Mouse (Mus musculus) intestine, embryonic 15.5 days (tissue): ENCODE results near the gene Slc17a4. TPM values are rescaled to one million over a fixed set of nuclear protein-coding genes. Genes with fewer than 3 reads are reported as not detected.

Experiments used
- ATAC-seq: fragments of 200-750 bp; cut with Nextera tagmentation; 2 replicates; pipeline ENCODE4 v1.8.0; 2017; ENCODE audit warnings: moderate TSS enrichment, moderate library complexity
- H3K27ac ChIP-seq: fragments of 300-500 bp; sonication (generic); 2 replicates; pipeline ENCODE4 v1.5.1; 2015; ENCODE audit warnings: mild to moderate bottlenecking, inconsistent platforms
- H3K27me3 ChIP-seq: fragments of 300-500 bp; sonication (generic); replicated peaks from 2 replicates; pipeline ENCODE4 v1.6.1; 2015; ENCODE audit warnings: inconsistent platforms
- H3K36me3 ChIP-seq: fragments of 300-500 bp; sonication (generic); 2 replicates; pipeline ENCODE4 v1.6.1; 2015; ENCODE audit warnings: inconsistent platforms
- H3K4me1 ChIP-seq: fragments of 300-500 bp; sonication (generic); replicated peaks from 2 replicates; pipeline ENCODE4 v1.6.1; 2015; ENCODE audit warnings: inconsistent platforms
- H3K4me2 ChIP-seq: fragments of 300-500 bp; sonication (generic); replicated peaks from 2 replicates; pipeline ENCODE4 v1.6.1; 2015; ENCODE audit warnings: mild to moderate bottlenecking, inconsistent platforms
- H3K4me3 ChIP-seq: fragments of 300-500 bp; sonication (generic); replicated peaks from 2 replicates; pipeline ENCODE4 v1.5.1; 2015; ENCODE audit warnings: inconsistent platforms
- H3K9ac ChIP-seq: fragments of 300-500 bp; sonication (generic); 2 replicates; pipeline ENCODE4 v1.6.1; 2015; ENCODE audit warnings: inconsistent platforms
- H3K9me3 ChIP-seq: fragments of 300-500 bp; sonication (generic); 2 replicates; pipeline ENCODE4 v1.6.1; 2016; ENCODE audit warnings: inconsistent platforms
- WGBS: fragments of 180-500 bp; shearing (Covaris S2); methylation state at CpG from one replicate; pipeline ENCODE4 v1.1.7; 2015; 5-methylcytosine and 5-hydroxymethylcytosine counted together
- polyA plus RNA-seq: library from polyadenylated mRNA; unstranded; fragments of >200 nt; fragmentation: Nextera tagmentation; extraction: Ambion mirVana; gene quantifications from 2 replicates; pipeline ENCODE4 v1.2.1, GENCODE M21; 2015

Slc17a4 gene
- 17.0 and 19.6 TPM in 2 replicates for polyA plus RNA-seq

- Histone ChIP-seq H3K4me1 (peaks cover 12% of the 10 kb centered on the region; the same call in 1 of the 2 replicates), H3K27ac (peak within 1 kb of the TSS; percentile 84), H3K27me3 (no peaks in the 10 kb centered on the region), H3K9ac (no peak within 1 kb of the TSS), H3K4me3 (peak within 1 kb of the TSS; percentile 33), H3K36me3 (no peaks in the 10 kb centered on the region), H3K4me2 (peak within 1 kb of the TSS; percentile 44), H3K9me3 (no peaks in the 10 kb centered on the region)
- WGBS: 28% methylated on average over 9 of the region's 9 CpGs
- peak; percentile 83 for ATAC-seq
Observed at GRCm38 (mm10) chr13:23914376-23915167, at the start of gene Slc17a4. Slc17a4 (minus strand) TSS chr13:23915009.

GRCm38 (mm10) chr13:23959776-23960175 lies 45.0 kb upstream of the Slc17a4 start:
- no peak overlapping the region for H3K27ac ChIP-seq
- no peaks in the 10 kb centered on the region for H3K27me3 ChIP-seq
- 23% methylated on average over 2 of the region's 2 CpGs for WGBS
- H3K4me2 ChIP-seq: no peak overlapping the region
- H3K9me3 ChIP-seq: no peaks in the 10 kb centered on the region
- H3K36me3 ChIP-seq: no peaks in the 10 kb centered on the region
- no peak overlapping the region for H3K9ac ChIP-seq
- H3K4me1 ChIP-seq: no peaks in the 10 kb centered on the region
- no peak for ATAC-seq
- H3K4me3 ChIP-seq: no peak overlapping the region

DNA sequence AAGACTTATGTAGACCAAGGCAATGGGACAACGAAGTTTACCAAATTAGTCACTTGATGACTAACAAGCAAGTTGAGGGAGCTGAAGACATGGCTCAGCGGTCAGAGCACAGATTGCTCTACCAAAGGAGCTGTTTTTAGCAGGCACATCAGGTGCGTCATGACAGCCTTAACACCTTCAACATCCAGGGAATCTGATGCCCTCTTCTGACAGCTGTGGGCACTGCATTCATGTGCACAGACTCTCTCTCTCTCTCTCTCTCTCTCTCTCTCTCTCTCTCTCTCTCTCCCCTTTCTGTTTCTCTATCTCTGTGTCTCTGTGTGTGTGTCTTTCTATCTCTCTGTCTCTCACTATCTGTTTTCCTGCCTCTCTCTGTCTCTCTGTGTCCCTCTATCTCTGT lies 36.1 kb upstream of the Slc17a4 start:
- Histone ChIP-seq H3K9ac (no peak overlapping the region), H3K4me2 (no peak overlapping the region), H3K27me3 (no peaks in the 10 kb centered on the region), H3K4me1 (no peaks in the 10 kb centered on the region), H3K27ac (no peak overlapping the region), H3K36me3 (no peaks in the 10 kb centered on the region), H3K9me3 (no peaks in the 10 kb centered on the region), H3K4me3 (no peak overlapping the region)
- no peak for ATAC-seq
- 68% methylated on average over 3 of the region's 3 CpGs for WGBS

- Histone ChIP-seq H3K9me3 (no peaks in the 10 kb centered on the region), H3K4me2 (no peak overlapping the region), H3K4me1 (no peaks in the 10 kb centered on the region), H3K9ac (no peak overlapping the region), H3K27me3 (no peaks in the 10 kb centered on the region), H3K27ac (no peak overlapping the region), H3K36me3 (no peaks in the 10 kb centered on the region), H3K4me3 (no peak overlapping the region)
- 62% methylated on average over 14 of the region's 14 CpGs for WGBS
- ATAC-seq: no peak
Observed at GRCm38 (mm10) chr13:23949484-23950246, 34.9 kb upstream of the Slc17a4 start.

DNA sequence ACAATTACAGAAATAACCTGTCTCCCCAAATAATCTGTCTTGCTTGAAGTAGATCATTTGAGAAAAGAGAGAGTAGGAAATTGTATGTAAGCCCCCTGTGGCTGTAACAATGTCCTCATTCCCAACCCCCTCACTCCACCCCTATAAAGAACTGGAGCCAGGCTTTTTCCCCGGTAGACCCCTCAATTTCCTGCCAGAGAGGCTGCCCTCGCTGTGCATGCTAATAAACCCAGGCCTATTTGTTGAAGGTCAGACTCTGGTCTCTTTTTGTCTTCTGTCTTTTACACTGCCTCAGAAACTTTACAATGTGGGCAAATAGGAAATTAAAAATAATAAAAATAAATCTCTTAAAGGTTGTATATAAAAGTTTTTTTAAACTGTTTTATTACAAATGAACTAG lies 31.4 kb upstream of the Slc17a4 start:
- no peaks in the 10 kb centered on the region for H3K27me3 ChIP-seq
- H3K27ac ChIP-seq: no peak overlapping the region
- no peak overlapping the region for H3K4me2 ChIP-seq
- H3K4me3 ChIP-seq: no peak overlapping the region
- 37% methylated on average over 2 of the region's 2 CpGs for WGBS
- no peaks in the 10 kb centered on the region for H3K4me1 ChIP-seq
- no peak overlapping the region for H3K9ac ChIP-seq
- no peaks in the 10 kb centered on the region for H3K9me3 ChIP-seq
- no peak for ATAC-seq
- H3K36me3 ChIP-seq: no peaks in the 10 kb centered on the region

- H3K27me3 ChIP-seq: no peaks in the 10 kb centered on the region
- WGBS: 40% methylated on average over 2 of the region's 2 CpGs
- H3K4me2 ChIP-seq: no peak overlapping the region
- no peaks in the 10 kb centered on the region for H3K36me3 ChIP-seq
- no peak overlapping the region for H3K27ac ChIP-seq
- no peak overlapping the region for H3K9ac ChIP-seq
- no peaks in the 10 kb centered on the region for H3K4me1 ChIP-seq
- H3K9me3 ChIP-seq: no peaks in the 10 kb centered on the region
- H3K4me3 ChIP-seq: no peak overlapping the region
- no peak for ATAC-seq
Observed at GRCm38 (mm10) chr13:23942861-23943260, 28.1 kb upstream of the Slc17a4 start.

DNA sequence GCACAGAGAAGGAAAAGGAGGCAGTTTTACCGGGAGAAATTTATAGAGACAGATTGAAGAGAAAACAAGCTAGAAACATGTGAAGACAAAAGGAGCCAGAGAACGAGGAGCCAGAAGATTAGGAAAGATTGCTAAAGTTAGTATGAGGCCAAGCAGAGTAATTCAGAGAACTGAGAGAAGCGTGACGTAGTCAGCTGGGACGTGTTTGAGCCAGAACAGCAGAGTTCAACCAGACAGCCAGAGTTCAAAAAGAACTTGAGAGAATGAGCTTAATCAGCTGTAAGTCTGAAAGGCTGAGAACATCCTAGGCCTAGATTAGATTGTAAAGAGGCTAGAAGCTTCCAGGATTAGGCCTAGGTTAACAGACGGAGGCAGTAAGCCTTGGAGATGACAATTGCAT lies 25.5 kb upstream of the Slc17a4 start:
- no peak overlapping the region for H3K4me3 ChIP-seq
- 65% methylated on average over 6 of the region's 6 CpGs for WGBS

GRCm38 (mm10) chr13:23938699-23939098 lies 23.9 kb upstream of the Slc17a4 start:
- Histone ChIP-seq H3K9ac (no peak overlapping the region), H3K4me2 (no peak overlapping the region), H3K4me3 (no peak overlapping the region), H3K27ac (no peak overlapping the region), H3K27me3 (no peaks in the 10 kb centered on the region), H3K36me3 (no peaks in the 10 kb centered on the region), H3K4me1 (no peaks in the 10 kb centered on the region), H3K9me3 (no peaks in the 10 kb centered on the region)
- 92% methylated on average over 1 of the region's 1 CpGs for WGBS
- ATAC-seq: no peak

More for the DNA sequence above, 25.5 kb upstream of the Slc17a4 start:
- H3K4me1 ChIP-seq: no peaks in the 10 kb centered on the region
- H3K27ac ChIP-seq: no peak overlapping the region
- no peaks in the 10 kb centered on the region for H3K9me3 ChIP-seq
- H3K36me3 ChIP-seq: no peaks in the 10 kb centered on the region
- H3K9ac ChIP-seq: no peak overlapping the region
- H3K27me3 ChIP-seq: no peaks in the 10 kb centered on the region
- H3K4me2 ChIP-seq: no peak overlapping the region
- ATAC-seq: no peak

GRCm38 (mm10) chr13:23934211-23934520 lies 19.4 kb upstream of the Slc17a4 start, which contains the start of gene Hist1h2aa:
Hist1h2aa (plus strand) TSS chr13:23934462.
- Histone ChIP-seq H3K4me2 (no peak within 1 kb of the TSS), H3K9ac (no peak within 1 kb of the TSS), H3K36me3 (no peaks in the 10 kb centered on the region), H3K27ac (no peak within 1 kb of the TSS), H3K9me3 (no peaks in the 10 kb centered on the region), H3K27me3 (no peaks in the 10 kb centered on the region), H3K4me3 (no peak within 1 kb of the TSS), H3K4me1 (no peaks in the 10 kb centered on the region)
- no peak for ATAC-seq
- 90% methylated on average over 10 of the region's 10 CpGs for WGBS

GRCm38 (mm10) chr13:23933421-23934210 lies 18.8 kb upstream of the Slc17a4 start, which contains the start of gene Hist1h2ba:
Hist1h2ba (minus strand) TSS chr13:23934156.
- Histone ChIP-seq H3K4me3 (no peak within 1 kb of the TSS), H3K4me2 (no peak within 1 kb of the TSS), H3K27me3 (no peaks in the 10 kb centered on the region), H3K9ac (no peak within 1 kb of the TSS), H3K36me3 (no peaks in the 10 kb centered on the region), H3K9me3 (no peaks in the 10 kb centered on the region), H3K27ac (no peak within 1 kb of the TSS), H3K4me1 (peaks cover 1% of the 10 kb centered on the region; the same call in 1 of the 2 replicates)
- ATAC-seq: no peak
- WGBS: 93% methylated on average over 39 of the region's 39 CpGs

- Histone ChIP-seq H3K4me1 (peaks cover 8% of the 10 kb centered on the region), H3K4me3 (no peak overlapping the region), H3K4me2 (no peak overlapping the region), H3K27me3 (no peaks in the 10 kb centered on the region), H3K36me3 (no peaks in the 10 kb centered on the region), H3K9me3 (no peaks in the 10 kb centered on the region), H3K27ac (no peak overlapping the region), H3K9ac (no peak overlapping the region)
- WGBS: 68% methylated on average over 11 of the region's 11 CpGs
- ATAC-seq: no peak
Observed at GRCm38 (mm10) chr13:23930904-23931303, 16.1 kb upstream of the Slc17a4 start.

DNA sequence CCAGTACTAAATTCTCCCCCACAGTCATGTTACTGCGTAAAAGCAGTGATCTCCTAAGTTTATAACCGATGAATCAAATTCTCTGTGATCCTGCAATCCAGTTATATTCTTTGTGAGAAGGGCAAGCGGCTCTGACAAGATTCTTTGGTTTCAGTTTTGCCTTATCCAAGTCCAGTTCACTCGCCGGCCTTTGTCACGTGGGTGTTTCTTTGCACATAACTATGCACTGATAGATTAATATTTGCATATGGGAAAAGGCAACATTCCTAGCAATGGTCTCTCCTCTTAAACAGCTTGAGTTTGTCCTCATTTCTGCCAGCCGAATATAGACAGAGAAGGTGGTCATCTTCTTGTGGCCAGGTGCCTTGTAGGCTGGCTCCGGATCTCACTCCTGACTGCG lies 15.7 kb upstream of the Slc17a4 start:
- no peak overlapping the region for H3K4me3 ChIP-seq
- no peaks in the 10 kb centered on the region for H3K9me3 ChIP-seq
- no peak overlapping the region for H3K4me2 ChIP-seq
- peaks cover 8% of the 10 kb centered on the region for H3K4me1 ChIP-seq
- no peak overlapping the region for H3K27ac ChIP-seq
- no peak for ATAC-seq
- H3K9ac ChIP-seq: no peak overlapping the region
- WGBS: 81% methylated on average over 9 of the region's 9 CpGs
- no peaks in the 10 kb centered on the region for H3K27me3 ChIP-seq
- H3K36me3 ChIP-seq: no peaks in the 10 kb centered on the region
